Mouse (Mus musculus) kidney, adult 2 months (tissue): Measurements from ENCODE around the gene Slain1.

Experiments used
- CTCF ChIP-seq: fragments of 200-500 bp; conservative IDR thresholded peaks from 2 replicates; pipeline ENCODE4 v1.5.1; 2011; ENCODE audit warnings: low read depth, mild to moderate bottlenecking, control low read depth, low read length, moderate library complexity, mixed read lengths; ENCODE audit not compliant: insufficient read depth, insufficient read length
- POLR2A ChIP-seq: fragments of 200-500 bp; IDR thresholded peaks from one replicate; pipeline ENCODE4 v1.6.1; 2011; ENCODE audit warnings: low read depth, low read length, control low read depth

DNA sequence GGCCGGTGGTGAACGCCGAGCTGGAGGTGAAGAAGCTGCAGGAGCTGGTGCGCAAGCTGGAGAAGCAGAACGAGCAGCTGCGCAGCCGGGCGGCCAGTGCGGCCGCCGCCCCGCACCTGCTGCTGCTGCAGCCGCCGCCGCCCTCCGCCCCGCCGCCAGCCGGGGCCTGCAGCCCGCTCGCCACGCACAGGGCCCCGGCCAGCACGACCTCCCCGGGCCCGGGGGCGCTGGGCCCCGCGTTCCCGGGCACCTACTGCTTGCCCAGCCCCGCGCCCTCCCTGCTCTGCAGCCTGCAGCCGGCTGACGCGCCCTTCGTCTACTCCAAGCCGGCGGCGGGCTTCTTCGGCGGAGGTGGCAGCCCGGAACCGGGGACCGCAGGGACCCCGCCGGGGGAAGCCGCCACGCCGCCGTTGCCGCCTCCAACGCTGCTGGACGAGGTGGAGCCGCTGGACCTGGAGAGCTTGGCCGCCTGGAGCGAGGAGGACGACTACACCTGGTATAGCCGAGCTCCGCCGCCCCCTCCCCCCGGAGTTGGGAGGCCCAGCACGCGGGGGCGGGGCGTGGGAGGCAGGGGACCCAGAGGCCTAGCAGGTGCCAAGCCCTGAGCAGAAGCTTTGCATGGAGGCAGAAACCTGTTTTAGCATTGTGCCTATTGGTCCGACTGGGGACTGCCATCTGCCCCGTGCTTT, 529 bp downstream of the Slain1 start:
- TF ChIP-seq CTCF, result no peak
- TF ChIP-seq POLR2A, result no peak
